Mouse (Mus musculus): ENCODE results near the gene Slmap.
"Not testable (repeated sequence)": the region's sequence is repeated elsewhere in the genome, so short reads cannot be mapped to it uniquely, and the experiment has no call there.

Slmap gene

DNA sequence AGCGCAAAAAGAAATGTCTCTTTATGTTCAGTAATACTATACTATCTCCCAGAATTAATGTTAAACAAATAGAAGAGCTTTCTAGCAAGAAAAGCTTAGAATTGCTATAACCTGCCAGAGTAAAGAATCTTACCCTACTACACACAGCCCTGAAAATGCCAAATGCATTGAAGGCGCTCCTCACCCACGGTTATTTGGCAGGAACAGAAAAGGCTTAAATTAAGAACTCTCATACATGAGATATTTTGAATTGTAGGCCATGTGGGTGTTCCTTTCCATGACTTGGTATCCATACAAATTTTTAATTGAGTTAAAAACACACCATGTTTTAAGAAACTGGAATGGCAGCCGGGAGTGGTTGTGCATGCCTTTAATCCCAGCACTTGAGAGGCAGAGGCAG, 4.5 kb upstream of the Slmap start:
- in situ Hi-C loops (cut with MboI; ENCODE audit: low pct_unique_long_range_greater_than_20kb in 1 of 2, low sequenced_read_pairs in 2 of 2, unreplicated experiment in 1 of 2): no loop called here

DNA sequence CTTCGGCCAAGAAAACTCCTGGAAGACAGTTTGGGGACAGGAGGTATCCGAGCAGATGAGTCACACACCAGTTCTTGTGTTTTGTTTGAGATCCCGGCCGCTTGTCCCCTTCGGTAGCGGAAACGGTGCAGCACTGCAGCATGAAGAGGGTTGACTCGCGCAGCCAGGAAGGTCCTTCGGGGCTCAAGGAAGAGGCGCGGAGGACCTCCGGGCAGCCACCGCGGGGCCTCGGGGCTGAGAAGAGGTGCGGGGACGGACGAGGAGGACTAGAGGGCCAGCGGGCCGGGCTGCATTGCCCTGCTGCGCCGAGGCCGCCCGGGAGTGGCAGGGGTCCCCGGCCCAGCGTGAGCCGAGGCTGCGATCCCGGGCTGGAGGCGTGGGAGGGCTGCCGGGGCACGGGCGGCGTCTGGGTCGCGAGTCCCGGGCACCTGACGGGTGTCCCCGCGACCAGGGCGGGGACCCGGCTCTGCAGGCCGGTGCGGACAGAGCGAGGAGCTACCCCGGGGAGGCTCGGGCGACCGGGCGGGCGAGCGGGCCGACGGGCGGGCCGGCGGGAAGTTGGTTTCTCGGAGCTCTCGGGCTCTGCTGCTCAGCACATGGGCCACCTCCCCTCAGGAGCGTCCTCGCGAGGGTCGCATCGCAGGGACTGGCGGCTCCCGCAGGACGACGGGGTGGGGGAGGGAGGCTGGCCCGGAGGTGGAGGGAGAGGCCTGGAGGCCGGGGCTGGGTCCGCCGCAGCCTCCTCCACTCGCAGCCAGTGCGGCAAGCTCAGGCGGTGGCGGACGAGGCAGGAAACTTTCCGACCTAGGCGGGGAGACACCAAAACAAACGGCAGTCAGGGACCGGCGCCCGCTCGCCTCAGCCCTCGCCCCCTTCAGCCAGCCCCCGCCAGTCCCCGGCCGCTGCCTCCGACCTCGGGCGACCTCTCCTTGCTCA, 642 bp downstream of the Slmap start:
- in situ Hi-C loops (cut with MboI; ENCODE audit: low pct_unique_long_range_greater_than_20kb in 1 of 2, low sequenced_read_pairs in 2 of 2, unreplicated experiment in 1 of 2): no loop called here

DNA sequence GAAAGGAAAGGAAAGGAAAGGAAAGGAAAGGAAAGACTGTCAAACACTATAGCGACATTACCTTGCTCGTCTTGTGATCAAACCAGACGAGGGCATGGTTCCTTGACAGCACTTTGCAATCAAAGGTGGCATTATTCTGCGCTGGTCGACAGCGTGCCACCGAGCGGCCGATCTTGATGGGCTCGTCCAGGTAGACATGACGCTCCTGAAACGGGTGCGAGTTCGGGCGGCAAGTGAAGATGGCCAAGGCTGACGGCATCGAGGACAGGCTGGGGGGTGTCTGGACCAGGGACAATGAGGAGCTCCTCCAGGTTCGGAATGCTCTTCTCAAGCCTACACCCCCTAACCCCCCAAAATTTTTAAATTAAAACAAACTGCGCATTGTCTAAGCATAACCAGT, 1.5 kb downstream of the Slmap start:
- in situ Hi-C loops (cut with MboI; ENCODE audit: low pct_unique_long_range_greater_than_20kb in 1 of 2, low sequenced_read_pairs in 2 of 2, unreplicated experiment in 1 of 2): no loop called here

DNA sequence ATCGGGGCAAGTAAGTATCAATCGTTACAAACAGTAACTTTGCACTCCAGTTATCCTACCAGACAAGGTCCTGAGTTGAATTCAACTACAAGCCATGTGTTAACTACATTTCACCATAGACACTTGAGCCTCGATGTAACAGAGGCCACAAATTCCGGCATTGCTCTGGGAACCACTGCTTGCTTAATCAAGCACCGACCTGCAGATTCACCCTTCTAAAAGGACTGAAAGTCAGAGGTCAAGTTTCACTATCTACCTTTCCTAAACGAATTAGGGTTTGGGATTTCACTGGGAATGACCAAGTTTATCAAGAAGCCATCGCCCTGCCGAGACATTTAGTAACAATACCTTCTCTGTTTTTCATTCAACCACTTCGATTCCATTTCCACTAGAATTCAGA, 2.0 kb downstream of the Slmap start:
- in situ Hi-C loops (cut with MboI; ENCODE audit: low pct_unique_long_range_greater_than_20kb in 1 of 2, low sequenced_read_pairs in 2 of 2, unreplicated experiment in 1 of 2): no loop called here

DNA sequence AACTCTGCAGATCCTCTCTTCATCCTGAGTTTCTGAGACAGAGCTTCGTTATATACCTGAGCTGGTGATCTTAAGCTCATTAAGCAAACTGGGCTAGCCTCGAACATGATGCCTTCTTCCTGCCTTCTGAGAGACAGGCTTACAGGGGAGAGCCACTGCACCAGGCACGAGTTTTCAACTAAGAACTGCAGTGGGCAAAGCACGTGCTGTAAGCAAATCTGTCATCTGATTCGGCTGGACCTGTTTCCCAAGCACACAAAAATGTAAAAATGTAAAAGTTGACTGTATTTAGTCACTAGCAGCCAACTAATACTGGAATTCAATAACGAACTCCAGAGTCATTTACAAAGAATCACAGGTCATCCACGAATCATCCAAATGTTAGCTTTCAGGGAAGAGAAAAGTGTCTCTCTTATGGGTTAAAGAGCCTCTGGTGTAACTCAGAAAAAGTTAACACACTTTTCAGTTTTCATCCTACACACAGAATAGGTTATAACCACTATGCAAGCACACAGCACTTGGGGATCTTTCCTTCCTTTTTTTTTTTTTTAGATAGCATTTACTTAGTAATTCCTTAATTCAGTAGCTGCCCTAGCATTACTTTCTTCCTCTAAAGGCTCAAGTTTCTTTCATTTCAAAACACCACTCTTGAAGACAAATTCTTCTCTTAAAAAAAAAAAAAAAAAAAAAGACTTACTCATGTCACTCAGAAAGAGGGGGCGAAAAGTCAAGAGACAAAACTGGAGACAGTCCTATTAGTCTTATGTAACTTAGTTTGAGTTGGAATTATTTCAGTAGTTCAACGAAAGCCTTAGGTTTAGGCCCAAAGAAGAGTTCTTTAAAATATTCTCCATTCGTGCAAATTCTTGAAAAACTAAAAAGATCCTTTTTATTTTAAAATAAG, 3.1 kb downstream of the Slmap start:
- in situ Hi-C loops (cut with MboI; ENCODE audit: low pct_unique_long_range_greater_than_20kb in 1 of 2, low sequenced_read_pairs in 2 of 2, unreplicated experiment in 1 of 2): no loop called here

DNA sequence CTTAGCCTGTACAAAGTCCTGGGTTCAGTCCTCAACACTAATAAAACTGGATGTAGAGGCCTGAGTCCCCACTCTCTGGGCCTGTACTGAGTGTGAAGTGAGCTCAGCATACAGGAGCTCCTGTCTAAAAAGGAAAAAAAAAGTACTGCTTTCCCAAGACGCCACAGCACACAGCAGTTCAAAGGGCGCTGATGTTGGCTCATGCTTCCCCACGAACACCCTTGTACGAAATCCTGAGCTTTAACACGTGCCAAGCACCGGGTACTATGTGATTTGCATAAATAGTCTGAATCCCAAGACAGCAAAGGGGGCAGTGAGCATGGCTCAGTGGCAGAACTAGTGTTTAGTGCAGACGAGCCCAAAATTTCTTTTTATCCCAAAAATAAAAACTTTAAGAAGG, 4.4 kb downstream of the Slmap start:
- in situ Hi-C loops (cut with MboI; ENCODE audit: low pct_unique_long_range_greater_than_20kb in 1 of 2, low sequenced_read_pairs in 2 of 2, unreplicated experiment in 1 of 2): no loop called here

DNA sequence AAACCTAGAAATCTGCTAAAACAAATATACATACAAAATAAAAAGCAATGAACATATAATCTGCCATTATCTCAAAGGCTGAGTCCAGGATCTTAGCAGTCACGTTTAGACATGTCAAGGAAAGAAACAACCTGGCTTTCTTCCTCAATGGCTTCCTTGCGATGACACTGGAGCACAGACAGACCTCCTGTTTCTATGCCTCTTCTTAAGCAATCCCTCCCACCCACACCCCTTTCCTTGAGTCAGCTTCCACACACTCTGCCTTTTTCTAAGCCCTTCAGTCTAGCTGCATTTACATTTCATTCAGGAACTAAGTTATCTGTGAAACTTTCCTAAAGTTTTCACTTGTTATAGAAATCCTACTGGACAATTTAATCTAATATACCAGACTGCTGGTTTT, 6.4 kb downstream of the Slmap start:
- in situ Hi-C loops (cut with MboI; ENCODE audit: low pct_unique_long_range_greater_than_20kb in 1 of 2, low sequenced_read_pairs in 2 of 2, unreplicated experiment in 1 of 2): no loop called here

DNA sequence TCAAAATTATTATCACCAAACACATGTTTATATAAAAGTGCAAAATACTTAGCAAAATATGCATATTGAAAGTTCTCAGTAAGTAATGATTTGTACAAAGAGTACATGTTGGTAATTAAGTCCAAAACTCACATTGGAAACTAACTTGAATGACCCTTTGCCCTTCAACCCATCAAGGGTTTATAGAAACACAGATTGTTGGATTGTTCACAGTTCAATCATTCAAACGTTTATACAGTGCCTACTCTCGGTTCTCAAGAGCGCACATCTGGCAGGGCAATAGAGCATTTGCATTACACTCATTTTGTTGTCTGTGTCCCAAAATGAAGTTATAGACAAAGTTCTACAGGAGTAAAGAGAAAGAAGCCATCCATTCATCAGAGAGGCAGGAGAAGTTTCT, 8.8 kb downstream of the Slmap start:
- in situ Hi-C loops (cut with MboI; ENCODE audit: low pct_unique_long_range_greater_than_20kb in 1 of 2, low sequenced_read_pairs in 2 of 2, unreplicated experiment in 1 of 2): no loop called here

DNA sequence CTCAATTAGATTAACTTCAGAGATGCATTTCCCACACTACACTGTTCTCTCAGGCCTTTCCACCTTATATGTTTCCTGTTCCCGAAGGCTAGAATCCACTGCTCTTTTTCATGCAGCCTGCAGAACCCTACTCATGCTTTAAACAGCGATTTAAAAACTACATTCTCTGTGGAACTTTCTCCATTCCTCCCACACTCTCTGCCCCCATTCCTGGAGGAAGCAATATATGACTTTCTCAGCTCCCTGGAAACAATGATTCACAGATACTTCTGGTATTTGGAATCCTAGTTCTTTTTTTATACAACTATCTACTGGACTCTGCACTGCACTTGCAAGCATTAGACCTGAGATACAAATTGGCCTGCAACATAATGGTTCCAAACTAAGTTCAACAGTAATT, 11.6 kb downstream of the Slmap start:
- in situ Hi-C loops (cut with MboI; ENCODE audit: low pct_unique_long_range_greater_than_20kb in 1 of 2, low sequenced_read_pairs in 2 of 2, unreplicated experiment in 1 of 2): no loop called here

DNA sequence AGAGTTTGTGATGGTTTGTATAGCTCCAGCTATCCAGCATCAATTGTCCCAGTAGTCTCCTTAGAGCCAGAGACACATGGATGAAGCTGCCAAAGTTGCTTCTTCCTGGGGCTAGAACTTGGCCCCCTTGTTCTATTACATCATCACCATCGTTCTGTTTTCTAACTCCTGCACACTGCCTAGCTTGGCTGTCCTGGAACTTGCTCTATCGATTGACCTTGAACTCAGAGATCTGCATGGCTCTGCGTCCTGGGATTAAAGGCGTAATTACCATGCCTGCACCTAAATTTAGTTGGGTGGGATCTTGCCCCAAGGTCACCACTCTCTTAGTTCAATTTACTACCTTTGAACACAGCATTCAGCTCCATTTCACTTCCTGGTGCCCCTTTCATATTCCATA, 14.9 kb downstream of the Slmap start:
- in situ Hi-C loops (cut with MboI; ENCODE audit: low pct_unique_long_range_greater_than_20kb in 1 of 2, low sequenced_read_pairs in 2 of 2, unreplicated experiment in 1 of 2): no loop called here

DNA sequence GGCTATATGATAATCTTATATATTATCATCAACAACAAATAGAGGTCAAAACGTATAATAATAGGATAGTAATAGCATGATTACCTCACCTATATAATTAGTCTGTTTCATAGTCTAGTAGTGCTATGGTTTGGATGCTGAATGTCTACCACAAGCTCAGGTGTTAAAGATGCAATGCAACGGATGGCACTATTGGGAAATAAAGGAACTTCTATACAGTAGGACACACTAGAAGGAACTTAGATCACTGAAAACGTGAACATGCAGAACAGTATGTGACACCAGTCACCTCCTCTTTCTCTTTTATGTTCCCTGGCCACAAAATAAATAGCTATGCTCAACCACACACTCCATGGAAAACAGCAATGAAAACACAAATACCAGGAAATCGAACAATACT, 16.9 kb downstream of the Slmap start:
- in situ Hi-C loops (cut with MboI; ENCODE audit: low pct_unique_long_range_greater_than_20kb in 1 of 2, low sequenced_read_pairs in 2 of 2, unreplicated experiment in 1 of 2): no loop called here

DNA sequence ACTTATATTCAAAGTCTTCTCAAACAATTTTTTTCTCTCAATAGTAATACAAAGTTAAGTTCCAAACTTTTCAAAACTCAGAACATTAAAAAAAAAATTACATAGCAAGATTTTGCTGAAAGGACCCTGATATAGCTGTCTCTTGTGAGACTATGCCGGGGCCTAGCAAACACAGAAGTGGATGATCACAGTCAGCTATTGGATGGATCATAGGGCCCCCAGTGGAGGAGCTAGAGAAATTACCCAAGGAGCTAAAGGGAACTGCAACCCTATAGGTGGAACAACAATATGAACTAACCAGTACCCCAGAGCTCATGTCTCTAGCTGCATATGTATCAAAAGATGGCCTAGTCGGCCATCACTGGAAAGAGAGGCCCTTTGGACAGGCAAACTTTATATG, 18.5 kb downstream of the Slmap start:
- in situ Hi-C loops (cut with MboI; ENCODE audit: low pct_unique_long_range_greater_than_20kb in 1 of 2, low sequenced_read_pairs in 2 of 2, unreplicated experiment in 1 of 2): not testable (repeated sequence)

DNA sequence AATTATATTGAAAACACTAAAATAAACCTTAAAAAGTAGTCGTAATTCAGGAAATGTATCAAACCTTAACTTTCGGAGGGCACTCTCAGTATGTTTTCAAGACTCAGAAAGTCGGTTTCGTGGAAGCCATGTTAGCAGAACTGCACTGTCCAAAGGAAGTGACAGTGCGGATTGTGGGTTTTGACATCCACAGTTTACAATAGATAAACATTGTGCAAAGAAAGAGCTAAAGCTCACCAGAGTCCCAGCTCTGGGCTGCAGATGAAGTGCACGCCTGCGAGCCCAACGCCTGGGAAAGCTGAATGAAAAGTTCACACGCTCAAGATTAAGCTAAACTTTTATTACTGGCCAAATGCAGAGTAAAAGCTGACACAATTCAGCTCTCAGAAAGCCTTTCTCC, 18.9 kb downstream of the Slmap start:
- in situ Hi-C loops (cut with MboI; ENCODE audit: low pct_unique_long_range_greater_than_20kb in 1 of 2, low sequenced_read_pairs in 2 of 2, unreplicated experiment in 1 of 2): no loop called here

DNA sequence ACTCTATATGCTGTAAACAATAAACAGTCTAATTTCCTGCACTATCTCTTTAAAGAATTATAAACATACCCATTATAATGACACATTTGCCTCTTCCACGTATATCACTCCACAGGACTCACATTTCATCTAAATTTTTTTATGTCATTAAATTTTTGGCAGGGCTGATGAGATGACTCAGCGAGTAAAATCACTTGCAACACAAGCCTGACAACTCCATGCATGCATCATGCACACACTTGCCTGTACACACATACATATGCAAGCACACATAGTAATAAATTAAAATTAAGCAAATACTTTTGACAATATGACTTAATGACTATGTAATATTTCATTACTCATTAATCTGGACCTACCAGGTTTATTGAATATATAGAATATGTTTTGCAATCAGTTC, 24.2 kb downstream of the Slmap start:
- in situ Hi-C loops (cut with MboI; ENCODE audit: low pct_unique_long_range_greater_than_20kb in 1 of 2, low sequenced_read_pairs in 2 of 2, unreplicated experiment in 1 of 2): no loop called here

DNA sequence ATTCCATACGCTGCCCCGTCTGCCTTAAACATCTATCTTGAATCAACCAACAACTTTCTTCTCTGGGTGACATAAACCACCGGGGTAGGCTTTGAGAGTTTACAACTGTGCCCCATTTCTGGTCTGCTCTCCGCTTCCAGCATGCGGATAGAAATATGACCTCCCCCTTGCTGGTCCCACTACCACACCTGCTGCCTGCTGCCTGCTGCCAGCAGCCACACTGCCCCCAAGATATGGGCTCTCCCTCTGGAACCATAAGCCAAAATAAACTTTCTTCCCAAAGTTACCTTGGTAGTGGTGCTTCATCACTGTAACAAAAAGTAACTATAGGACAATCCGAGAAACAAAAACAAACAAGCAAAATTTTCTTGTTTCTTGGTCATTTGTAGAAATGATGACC, 26.6 kb downstream of the Slmap start:
- in situ Hi-C loops (cut with MboI; ENCODE audit: low pct_unique_long_range_greater_than_20kb in 1 of 2, low sequenced_read_pairs in 2 of 2, unreplicated experiment in 1 of 2): no loop called here

DNA sequence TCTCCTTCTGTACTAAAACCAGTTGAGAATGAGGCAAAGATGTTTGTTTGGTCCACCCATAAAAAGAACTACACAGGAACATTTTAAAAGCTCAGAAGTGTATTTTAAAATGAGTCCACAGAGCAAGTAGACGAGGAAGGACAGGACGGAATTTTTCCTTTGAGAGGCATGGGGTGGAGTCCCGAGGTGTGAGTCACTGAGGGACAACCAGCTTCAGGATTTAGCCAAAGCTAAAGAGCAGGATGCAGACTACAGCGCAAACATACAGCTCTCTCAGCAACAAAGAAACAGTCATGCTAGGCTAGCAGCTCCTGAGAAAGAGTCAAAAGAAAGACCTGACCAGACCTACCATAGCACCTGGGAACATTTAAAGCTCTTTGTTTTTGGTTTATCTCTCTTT, 27.4 kb downstream of the Slmap start:
- in situ Hi-C loops (cut with MboI; ENCODE audit: low pct_unique_long_range_greater_than_20kb in 1 of 2, low sequenced_read_pairs in 2 of 2, unreplicated experiment in 1 of 2): no loop called here

DNA sequence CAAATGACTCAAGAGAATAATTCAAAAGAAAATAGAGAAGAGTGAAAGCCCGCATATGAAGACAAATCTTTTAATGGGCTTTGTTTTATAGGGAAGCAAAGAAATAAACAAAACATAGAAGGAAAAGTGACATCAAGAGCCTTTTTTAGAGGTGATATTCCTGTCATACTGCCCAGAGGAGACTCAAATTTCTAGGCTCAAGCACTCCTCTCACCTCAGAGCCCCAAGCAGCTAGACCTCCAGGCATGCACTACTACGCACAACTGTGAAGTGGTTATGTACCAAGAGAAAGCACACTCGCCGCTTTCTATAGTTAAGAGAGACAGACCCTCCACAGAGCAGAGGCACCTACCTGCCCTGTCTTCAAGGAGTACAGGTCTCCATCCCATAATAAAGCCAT, 30.2 kb downstream of the Slmap start:
- in situ Hi-C loops (cut with MboI; ENCODE audit: low pct_unique_long_range_greater_than_20kb in 1 of 2, low sequenced_read_pairs in 2 of 2, unreplicated experiment in 1 of 2): no loop called here

DNA sequence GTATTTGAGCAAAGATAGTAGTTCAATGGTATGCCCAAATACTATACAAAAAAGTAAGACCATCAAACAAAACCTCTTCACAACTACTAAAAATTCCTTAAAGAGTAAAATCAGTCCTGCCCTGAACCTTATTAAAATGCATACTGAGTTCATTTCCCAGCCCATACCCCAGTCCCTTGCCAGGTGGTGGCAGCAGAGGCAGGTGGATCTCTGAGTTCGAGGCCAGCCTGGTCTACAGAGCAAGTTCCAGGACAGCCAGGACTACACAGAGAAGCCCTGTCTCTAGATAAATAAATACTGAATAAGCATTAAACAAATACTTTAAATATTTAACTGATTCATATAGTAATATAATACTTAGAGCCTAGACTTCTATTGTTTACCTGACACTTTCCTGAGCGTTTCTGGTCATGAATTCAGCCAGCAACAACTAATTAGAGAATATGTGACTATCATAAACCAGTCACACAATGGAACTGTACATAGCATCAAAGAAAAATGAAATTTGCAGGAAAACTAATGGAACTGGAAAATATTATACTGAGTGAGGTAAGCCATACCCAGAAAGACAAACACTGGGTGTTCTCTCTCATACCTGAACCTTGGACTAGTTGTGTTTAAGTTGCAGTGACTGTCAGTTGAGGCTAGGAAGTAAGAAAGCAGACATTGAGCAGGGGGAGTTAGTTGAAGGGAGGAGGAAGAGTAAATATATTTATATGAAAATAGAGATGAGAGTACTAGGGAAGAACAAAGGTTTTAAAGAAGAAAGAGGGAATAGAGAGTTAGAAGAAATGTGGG, 34.4 kb downstream of the Slmap start:
- in situ Hi-C loops (cut with MboI; ENCODE audit: low pct_unique_long_range_greater_than_20kb in 1 of 2, low sequenced_read_pairs in 2 of 2, unreplicated experiment in 1 of 2): no loop called here

DNA sequence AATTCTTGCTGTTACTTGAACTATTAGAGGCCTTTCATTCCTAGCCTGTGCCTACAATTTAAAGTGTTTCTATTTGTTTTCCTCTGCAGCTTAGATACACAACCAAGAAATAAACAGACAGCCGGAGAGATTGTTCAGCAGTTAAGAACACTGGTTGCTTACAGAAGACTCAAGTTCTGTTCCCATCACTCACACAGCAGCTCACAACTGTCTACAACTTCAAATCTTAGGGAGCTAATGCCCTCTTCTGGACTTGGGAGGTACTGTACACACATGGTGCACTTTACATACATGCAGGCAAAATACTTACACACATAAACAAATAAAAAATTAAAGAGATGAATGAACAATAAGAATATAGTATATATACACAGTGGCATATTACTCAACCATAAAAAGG, 39.7 kb downstream of the Slmap start:
- in situ Hi-C loops (cut with MboI; ENCODE audit: low pct_unique_long_range_greater_than_20kb in 1 of 2, low sequenced_read_pairs in 2 of 2, unreplicated experiment in 1 of 2): no loop called here

Measured in mouse embryonic stem cell (cell line).